Mouse (Mus musculus): Measurements from ENCODE around the gene Asb12.
"Not testable (repeated sequence)": the region's sequence is repeated elsewhere in the genome, so short reads cannot be mapped to it uniquely, and the experiment has no call there.

The Asb12 gene

DNA sequence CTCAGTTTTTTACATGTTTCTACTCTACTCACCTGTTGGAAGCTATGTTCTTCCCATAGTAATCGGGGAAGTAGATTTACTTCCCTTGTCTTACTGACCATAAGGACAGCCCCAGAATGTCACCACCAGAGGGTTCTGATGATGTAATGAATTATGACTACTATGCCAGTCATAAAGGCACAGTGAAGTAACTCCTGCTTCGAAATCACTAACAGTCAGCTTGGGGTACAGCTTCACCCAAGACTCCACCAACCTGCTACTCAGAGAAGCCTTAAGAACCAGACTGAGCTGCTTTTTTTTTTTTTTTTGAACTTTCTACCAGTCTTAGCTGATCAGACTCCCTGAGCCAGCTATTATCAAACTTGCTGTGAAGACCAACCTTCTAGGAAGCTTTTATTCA, at the start of gene Asb12, which contains the start of gene Pfn5:
Gene Asb12 (minus strand): TSS at position 101 of the 400 bp plus-strand sequence.
Gene Pfn5 (plus strand): TSS at position 218 of the 400 bp plus-strand sequence.
- DNase-seq (ENCODE audit: low read depth, low spot score), result no peak

DNA sequence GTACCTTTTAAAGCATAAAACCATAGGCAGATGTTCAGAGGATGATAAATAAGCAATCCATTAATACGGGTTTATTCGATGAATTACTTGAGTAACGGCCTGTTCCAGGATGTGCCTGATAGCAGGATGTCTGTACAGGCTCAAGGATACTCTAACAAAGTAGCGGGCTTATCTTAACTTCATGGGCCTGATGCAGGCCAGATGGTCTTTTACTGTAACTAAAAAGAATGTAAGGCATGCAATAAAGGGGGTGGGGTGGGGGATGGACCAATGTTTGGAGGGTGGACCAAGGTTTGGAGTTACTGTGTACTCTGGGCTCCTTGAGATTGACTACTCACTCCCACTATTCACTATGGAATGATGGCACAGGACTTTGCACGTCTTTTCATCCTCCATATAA, 42.8 kb upstream of the Asb12 start:
- DNase-seq (ENCODE audit: low read depth, low spot score), result no peak

DNA sequence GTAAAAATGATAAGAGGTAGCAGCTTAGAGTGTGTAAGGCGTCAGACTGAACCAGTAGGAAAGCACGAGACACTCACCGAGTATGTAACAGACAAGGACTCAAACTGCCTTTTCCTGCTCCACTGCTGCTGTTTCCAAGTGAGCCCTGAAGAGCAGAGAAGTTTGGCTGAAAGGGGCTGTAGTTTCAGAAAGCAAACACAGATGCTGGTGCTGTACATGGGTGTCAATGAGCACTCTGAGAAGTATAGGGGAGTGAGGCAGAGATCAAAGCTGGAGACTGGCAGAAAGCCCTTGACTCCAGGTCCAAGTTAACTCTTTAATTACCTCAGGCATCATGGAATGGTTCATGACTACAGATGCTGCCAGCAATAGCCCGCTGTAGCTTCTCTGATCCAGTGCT, 3.5 kb downstream of the Asb12 start:
- DNase-seq (ENCODE audit: low read depth, low spot score), result no peak

DNA sequence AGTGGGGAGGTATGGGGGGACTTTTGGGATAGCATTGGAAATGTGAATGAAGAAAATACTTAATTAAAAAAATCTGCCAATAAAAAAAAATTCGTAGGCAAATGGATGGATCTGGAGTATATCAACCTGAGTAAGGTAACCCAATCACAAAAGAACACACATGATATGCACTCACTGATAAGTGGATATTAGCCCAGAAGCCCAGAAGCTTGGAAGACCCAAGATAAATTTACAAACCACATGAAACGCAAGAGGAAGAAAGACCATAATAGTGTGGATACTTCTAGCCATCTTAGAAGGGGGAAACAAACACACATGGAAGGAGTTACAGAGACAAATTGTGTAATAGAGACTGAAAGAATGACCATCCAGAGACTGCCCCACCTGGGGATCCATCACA, 22.3 kb downstream of the Asb12 start:
- not testable (repeated sequence) for DNase-seq (ENCODE audit: low read depth, low spot score)

DNA sequence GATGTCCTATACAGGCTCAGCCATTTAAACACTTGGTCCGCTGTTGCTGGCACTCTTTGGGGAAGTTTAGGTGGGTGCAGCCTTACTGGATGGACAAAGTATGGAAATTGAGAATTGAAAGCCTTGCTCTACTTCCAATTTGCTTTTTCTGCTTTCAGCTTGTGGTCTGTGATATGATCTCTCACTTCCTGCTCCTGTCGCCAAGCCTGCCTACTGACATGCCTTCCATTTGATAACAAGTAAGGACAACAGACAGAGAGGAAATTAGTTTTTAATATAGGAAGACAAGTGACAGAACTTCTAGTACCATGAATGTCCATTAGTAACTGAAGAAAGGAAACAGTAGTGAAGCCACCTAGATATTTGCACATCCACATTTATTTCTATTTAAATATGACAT, 32.6 kb downstream of the Asb12 start:
- no peak for DNase-seq (ENCODE audit: low read depth, low spot score)

DNA sequence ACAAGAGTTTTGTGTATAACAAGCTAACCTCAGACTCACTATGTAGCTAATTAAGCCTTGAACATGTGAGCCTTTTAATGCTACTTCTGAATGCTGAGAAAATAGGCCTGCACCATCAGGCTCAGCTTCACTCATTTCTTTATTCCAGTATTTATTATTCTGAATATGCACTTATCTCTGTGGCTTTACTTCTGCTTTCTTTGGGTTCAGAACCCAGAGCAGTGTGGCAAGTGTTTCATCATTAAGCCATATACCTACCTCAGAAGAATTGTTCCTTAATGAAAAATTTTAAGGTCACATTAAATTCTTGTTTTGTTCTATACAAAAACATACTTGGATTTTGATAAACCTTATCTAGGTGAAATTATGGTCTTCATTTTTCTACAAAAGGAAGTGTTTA, 33.9 kb downstream of the Asb12 start:
- DNase-seq (ENCODE audit: low read depth, low spot score), result no peak

DNA sequence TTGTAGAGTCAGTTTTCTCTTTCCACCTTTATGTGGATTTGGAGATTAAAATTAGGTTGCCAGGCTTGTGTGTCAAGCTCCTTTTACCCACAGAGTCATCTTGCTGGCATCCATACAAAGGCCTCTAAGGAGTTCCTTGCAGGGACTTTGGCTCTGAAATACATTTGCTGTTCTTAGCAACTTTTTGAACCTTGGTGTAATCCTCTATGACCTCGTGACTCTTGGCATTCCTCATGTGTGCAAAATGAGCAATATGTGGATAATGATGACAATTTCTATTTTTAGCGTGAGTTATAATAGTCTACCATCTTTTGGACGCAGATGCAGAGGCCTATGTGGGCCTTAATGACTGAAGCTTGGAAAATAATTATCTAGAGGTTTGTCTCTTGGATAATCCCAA, 100.6 kb downstream of the Asb12 start:
- DNase-seq (ENCODE audit: low read depth, low spot score), result no peak

DNA sequence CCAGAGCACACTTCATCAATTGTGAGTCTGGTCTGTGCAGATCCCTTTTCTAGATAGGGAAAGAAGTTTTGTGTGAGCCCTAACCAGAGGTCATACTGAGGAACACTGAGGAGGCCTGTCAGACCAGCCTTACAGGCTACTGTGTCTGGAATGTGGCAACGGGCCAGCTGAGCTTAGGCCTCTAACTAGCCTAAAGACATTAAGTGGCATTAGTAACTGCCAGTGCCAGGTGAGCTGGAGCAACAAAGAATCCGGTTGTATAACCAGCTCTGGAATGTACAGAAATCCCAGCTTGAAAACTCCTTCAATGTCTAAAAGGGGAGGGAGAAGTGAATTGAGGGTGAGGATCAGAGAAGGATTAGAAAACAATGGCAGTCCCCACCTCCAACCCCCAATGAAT, 111.9 kb downstream of the Asb12 start:
- no peak for DNase-seq (ENCODE audit: low read depth, low spot score)

DNA sequence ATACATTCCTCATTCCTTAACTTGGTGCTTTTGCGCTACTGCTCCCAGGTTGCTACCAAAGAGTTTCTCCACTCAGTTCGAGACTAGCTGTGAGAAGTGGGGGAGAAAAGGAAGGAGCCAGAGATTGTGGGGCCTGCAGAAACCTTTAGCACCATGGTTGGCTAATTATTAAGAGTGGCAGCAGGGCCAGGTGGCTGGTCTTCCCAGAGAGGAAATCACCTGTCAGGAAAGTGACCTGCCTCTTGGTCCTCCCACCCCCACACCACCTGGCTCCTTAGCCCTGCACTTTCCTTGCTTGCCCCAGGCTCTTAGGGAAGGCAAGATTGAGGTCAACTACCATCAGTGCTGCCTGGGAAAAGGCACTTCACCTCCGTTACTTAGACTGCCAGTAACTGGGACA, 112.6 kb downstream of the Asb12 start:
- no peak for DNase-seq (ENCODE audit: low read depth, low spot score)

DNA sequence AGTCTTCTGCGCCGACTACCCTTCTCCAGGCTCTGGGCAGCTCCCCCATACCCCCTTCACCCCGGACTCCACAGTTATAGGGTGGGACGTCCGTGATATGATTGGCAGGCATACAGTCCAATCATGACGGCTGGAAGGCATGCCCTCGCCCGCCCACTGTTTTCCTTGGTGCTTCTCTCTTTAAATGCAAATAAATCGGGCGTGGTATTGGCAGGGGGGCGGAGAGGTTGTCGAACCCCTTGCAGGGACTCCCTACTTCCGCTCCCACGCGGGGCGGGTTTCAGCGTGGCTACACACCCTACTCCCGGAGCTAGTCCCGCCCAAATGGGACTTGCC, 113.0 kb downstream of the Asb12 start, which contains the start of gene Amer1:
Gene Amer1 (minus strand): TSS at position 97 of the 336 bp plus-strand sequence.
- DNase-seq (ENCODE audit: low read depth, low spot score), result peak; percentile 52

DNA sequence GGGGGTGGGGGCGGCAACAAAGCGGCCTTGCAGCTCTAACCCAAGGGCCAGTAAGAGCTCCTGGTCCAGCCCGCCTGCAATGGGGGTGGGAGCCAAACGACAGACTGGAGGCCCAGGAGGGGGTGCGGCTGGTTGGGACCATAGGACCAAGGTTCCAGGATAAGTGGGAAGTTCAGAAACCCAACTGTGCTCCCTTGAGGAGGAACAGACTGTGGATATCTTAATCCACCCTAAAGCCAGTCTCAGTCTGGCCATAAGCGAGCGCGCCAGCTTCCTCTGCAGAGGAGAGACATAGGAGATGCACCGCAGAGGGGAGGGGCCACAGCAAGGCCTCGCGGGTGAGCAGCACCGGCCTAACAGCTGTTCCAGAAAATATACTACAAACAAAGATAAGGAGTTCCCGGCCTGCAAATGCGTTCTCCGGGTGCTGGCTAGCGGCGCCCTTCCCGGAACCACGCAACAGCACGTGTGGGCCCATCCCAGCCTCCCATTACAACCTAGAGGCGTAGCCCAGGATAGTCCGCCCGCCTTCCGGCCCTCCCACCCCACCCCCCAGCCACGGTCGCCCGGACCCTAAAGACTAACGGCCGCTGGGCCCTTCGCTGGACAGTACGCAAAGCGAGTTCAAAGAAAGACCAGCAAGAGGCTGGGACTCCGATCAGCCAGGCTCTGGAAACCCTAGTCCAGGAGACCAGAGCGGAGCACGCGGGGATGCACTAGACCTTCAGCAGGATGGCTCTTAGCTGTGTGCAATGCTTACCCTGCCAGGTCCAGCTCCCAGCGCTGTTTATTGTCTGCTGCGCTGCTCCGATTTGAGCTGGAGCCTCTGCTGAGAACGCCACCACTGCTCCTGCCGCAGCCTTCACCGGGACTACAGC, 113.7 kb downstream of the Asb12 start:
- peak; percentile 16 for DNase-seq (ENCODE audit: low read depth, low spot score)

DNA sequence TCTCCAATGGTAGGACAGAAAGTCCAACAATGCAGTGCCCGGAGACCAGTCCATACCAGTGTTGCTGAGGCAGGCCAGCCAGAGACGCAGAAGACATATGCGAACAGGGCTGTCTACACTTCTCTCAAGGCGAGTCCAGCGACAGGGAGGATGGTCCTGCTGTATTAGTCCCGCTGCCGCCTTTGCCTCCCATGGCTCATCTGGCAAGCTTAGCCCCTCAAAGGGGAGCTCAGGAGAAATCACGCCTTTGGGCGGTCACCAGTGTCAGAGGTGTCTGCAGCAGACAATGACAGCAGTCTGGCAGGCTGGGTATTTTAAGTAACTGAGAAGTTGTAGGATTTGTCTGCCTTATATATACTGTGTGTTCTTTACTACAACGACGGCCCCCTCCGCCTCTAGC, 114.4 kb downstream of the Asb12 start:
- no peak for DNase-seq (ENCODE audit: low read depth, low spot score)

DNA sequence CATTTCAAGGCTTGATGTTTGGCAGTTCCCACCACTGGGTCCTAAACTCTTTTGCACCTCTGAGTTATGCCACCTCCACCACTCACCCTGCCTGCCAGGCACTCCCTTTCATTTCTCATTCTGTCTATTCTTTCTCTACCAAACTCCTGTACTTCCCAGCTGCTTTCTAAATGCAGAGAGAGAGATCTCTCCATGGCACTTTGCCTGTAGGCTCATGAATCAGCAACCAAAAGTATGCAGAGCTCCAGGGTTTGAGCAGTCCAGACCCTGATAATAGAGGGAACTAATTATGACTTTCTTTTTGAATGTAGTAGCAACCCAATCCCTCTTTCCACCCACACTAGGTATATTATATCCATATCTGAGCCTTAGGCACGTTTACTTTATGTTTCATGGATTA, 115.5 kb downstream of the Asb12 start:
- DNase-seq (ENCODE audit: low read depth, low spot score), result no peak

DNA sequence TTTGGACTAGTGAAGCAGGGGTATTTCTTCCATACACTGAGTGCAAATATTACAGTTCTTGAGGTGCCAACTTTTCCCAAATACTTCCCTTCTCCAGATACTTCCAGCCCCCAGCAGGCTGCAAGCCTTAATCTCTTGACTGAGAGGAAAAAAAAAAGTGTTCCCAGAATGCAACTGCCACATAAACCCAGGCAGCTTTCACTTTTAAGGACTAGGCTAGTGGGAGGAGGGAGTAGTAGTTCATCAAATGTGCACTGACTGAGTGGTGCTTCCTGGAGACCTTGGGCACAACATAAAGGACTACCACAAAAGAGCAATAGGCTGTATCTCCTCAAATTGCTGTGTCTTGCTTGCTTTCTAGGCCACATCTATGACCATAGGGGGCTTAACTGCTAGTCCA, 116.5 kb downstream of the Asb12 start:
- no peak for DNase-seq (ENCODE audit: low read depth, low spot score)

DNA sequence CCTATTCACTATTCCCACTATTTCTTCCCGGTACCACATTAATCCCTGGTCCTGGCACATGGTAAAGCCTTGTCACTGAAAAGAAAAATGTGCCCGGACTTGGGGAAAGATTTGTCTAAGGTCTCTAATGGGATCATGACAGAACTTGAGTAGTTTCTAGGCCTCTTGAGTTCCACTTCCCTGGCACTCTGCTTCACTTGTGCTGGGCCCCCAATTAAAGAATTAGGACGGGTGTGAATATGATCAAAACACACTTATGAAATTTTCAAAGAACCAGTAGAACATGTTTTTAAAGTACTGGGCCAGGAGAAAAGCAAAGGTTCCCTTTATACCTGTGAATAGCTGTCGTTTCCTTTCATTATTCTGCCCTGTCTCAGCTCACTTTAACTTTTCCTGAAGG, 119.3 kb downstream of the Asb12 start:
- DNase-seq (ENCODE audit: low read depth, low spot score), result no peak

DNA sequence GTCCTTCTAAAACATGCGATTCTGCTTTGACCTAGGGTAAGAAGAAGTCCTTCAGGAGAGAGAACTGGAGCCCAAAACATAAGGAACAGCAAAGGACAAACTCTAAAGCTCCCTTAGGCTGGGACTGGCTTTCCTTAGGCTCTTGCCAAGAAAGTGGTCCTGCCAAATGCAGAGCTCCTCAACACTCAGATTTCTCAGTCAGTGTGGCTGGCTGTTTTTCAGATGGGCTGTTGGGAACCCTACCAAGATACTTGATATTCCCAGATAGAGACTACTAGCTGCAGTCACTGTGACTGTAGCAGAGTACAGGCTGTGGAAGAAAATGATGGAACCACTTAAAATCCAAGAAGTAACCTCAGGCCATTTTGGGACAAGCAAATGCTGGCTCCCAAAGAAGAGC, 120.6 kb downstream of the Asb12 start:
- DNase-seq (ENCODE audit: low read depth, low spot score), result no peak

Data from c-Kit-negative CD71-positive TER-119-positive erythroid progenitor cells, embryonic 14.5 days (primary cell).